Mouse (Mus musculus): ENCODE data around the gene Rd3. TPM values are rescaled to one million over a fixed set of nuclear protein-coding genes. Genes with fewer than 3 reads are reported as not detected.

Gene Rd3
- total RNA-seq, 1 experiment = 0.13 TPM

DNA sequence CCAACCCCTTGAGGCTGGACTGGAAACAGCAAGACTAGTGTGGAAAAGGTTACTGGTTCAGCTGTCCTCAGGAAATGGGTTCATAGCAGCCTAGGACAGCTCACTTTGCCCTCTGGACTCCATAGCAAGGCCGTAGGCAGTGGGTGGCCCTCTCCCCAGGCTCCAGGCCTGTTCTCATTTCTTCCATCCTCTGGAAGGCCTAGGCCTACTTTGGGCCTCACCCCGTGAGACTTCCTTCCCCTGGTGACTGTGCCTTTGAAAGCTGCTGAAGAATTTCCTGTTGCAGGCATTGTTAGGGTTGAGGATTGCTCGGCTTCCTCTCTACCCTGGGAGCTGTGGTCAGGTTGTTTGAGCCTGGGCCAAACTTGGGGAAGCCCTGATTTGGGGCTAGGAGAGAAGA lies 22.1 kb upstream of the Rd3 start:
- Histone ChIP-seq H3K4me1 (ENCODE audit: control insufficient read depth in 2 of 2, insufficient read depth in 2 of 2, low read length in 2 of 2, poor library complexity in 1 of 2) (no peaks in the 10 kb centered on the region; a peak in 1 of 4 replicates), H3K9me3 (ENCODE audit: control insufficient read depth, insufficient read depth, low read depth, low read length) (no peaks in the 10 kb centered on the region), H3K4me3 (ENCODE audit: insufficient read depth in 1 of 2, low read depth in 1 of 2, low read length in 2 of 2, poor library complexity in 1 of 2, severe bottlenecking in 1 of 2) (no peak overlapping the region), H3K27ac (ENCODE audit: insufficient read depth, low read depth, low read length, poor library complexity, severe bottlenecking) (no peak overlapping the region), H3K9ac (ENCODE audit: insufficient read depth, low read depth, low read length, poor library complexity, severe bottlenecking) (no peak overlapping the region), H3K36me3 (ENCODE audit: control insufficient read depth, insufficient read depth, low read length, poor library complexity, severe bottlenecking) (no peaks in the 10 kb centered on the region)
- no peak for DNase-seq (ENCODE audit: low read depth, low spot score)
- in situ Hi-C loops (cut with MboI; ENCODE audit: low sequenced_read_pairs in 2 of 2, unreplicated experiment in 2 of 2) = loop anchor here in 1 of 2 experiments (10.0 kb wide), 1 partner anchor 120 kb away; no protein-coding TSS in a partner anchor
- TF ChIP-seq HCFC1 (IDR thresholded peaks at IDR 0.05; ENCODE audit: borderline replicate concordance, insufficient read depth, low read length) = no peak
- no peak for TF ChIP-seq ZC3H11A (IDR thresholded peaks at IDR 0.05; ENCODE audit: borderline replicate concordance, low read depth, low read length)
- TF ChIP-seq MAFK (IDR thresholded peaks at IDR 0.05; ENCODE audit: insufficient read depth, low read depth, low read length) = no peak
- TF ChIP-seq ZNF384 (IDR thresholded peaks at IDR 0.05; ENCODE audit: low read depth, low read length) = no peak

DNA sequence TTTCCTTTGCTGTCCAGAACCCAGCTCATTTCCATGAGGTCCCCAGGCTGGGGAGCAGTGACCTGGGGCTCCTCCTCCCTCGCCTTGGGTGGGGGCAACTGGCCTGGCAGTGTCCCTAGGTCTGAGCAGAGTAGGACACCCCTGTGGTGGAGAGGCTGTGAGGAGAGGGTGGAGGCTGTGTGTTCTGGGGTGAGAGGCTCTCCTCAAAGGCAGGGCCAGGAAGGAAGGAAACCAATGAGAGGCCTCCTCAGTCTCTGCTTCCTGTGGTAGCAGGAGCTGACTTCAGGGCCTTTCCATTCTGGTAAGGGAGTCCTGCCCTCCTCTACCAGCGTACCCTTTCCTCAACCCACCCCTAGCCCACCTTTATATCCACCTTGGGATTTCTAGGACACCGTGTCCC lies 20.9 kb upstream of the Rd3 start:
- in situ Hi-C loops (cut with MboI; ENCODE audit: low sequenced_read_pairs in 2 of 2, unreplicated experiment in 2 of 2) = loop anchor here in 1 of 2 experiments (10.0 kb wide), 1 partner anchor 121 kb away; no protein-coding TSS in a partner anchor
- H3K36me3 ChIP-seq (ENCODE audit: control insufficient read depth, insufficient read depth, low read length, poor library complexity, severe bottlenecking) = no peaks in the 10 kb centered on the region
- no peak overlapping the region for H3K27ac ChIP-seq (ENCODE audit: insufficient read depth, low read depth, low read length, poor library complexity, severe bottlenecking)
- H3K9ac ChIP-seq (ENCODE audit: insufficient read depth, low read depth, low read length, poor library complexity, severe bottlenecking) = no peak overlapping the region
- DNase-seq (ENCODE audit: low read depth, low spot score) = no peak
- H3K9me3 ChIP-seq (ENCODE audit: control insufficient read depth, insufficient read depth, low read depth, low read length) = no peaks in the 10 kb centered on the region
- H3K4me1 ChIP-seq (ENCODE audit: control insufficient read depth in 2 of 2, insufficient read depth in 2 of 2, low read length in 2 of 2, poor library complexity in 1 of 2) = no peaks in the 10 kb centered on the region; a peak in 1 of 4 replicates
- TF ChIP-seq MAFK (IDR thresholded peaks at IDR 0.05; ENCODE audit: insufficient read depth, low read depth, low read length) (no peak), ZNF384 (IDR thresholded peaks at IDR 0.05; ENCODE audit: low read depth, low read length) (no peak), HCFC1 (IDR thresholded peaks at IDR 0.05; ENCODE audit: borderline replicate concordance, insufficient read depth, low read length) (no peak), ZC3H11A (IDR thresholded peaks at IDR 0.05; ENCODE audit: borderline replicate concordance, low read depth, low read length) (no peak), CHD2 (IDR thresholded peaks at IDR 0.05; ENCODE audit: low read depth, low read length) (no peak)
- H3K4me3 ChIP-seq (ENCODE audit: insufficient read depth in 1 of 2, low read depth in 1 of 2, low read length in 2 of 2, poor library complexity in 1 of 2, severe bottlenecking in 1 of 2) = no peak overlapping the region

DNA sequence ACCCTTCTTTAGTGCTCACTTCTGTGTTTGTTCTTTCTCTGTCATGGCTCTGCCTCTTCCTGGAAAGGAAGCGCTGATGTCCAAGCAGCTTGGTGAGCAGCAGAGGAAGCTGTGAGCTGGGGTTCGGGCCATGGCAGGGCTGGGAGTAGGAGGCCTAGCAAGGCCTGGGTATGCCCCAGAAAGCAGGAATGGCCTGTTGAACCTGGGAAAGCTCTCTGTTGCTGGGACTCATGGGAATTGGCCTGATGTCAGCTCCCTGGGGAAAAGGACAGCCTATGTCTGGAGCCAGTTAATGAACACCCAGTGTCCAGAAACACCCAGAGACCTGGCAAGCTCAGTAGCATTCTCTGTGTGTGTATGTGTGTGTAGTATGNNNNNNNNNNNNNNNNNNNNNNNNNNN lies 20.3 kb upstream of the Rd3 start:
- H3K4me1 ChIP-seq (ENCODE audit: control insufficient read depth in 2 of 2, insufficient read depth in 2 of 2, low read length in 2 of 2, poor library complexity in 1 of 2) = no peaks in the 10 kb centered on the region; a peak in 1 of 4 replicates
- in situ Hi-C loops (cut with MboI; ENCODE audit: low sequenced_read_pairs in 2 of 2, unreplicated experiment in 2 of 2) = loop anchor here in 1 of 2 experiments (10.0 kb wide), 1 partner anchor 122 kb away; no protein-coding TSS in a partner anchor
- DNase-seq (ENCODE audit: low read depth, low spot score) = no peak
- no peaks in the 10 kb centered on the region for H3K36me3 ChIP-seq (ENCODE audit: control insufficient read depth, insufficient read depth, low read length, poor library complexity, severe bottlenecking)
- no peaks in the 10 kb centered on the region for H3K9me3 ChIP-seq (ENCODE audit: control insufficient read depth, insufficient read depth, low read depth, low read length)
- H3K4me3 ChIP-seq (ENCODE audit: insufficient read depth in 1 of 2, low read depth in 1 of 2, low read length in 2 of 2, poor library complexity in 1 of 2, severe bottlenecking in 1 of 2) = no peak overlapping the region
- no peak overlapping the region for H3K9ac ChIP-seq (ENCODE audit: insufficient read depth, low read depth, low read length, poor library complexity, severe bottlenecking)
- TF ChIP-seq HCFC1 (IDR thresholded peaks at IDR 0.05; ENCODE audit: borderline replicate concordance, insufficient read depth, low read length) = no peak
- no peak for TF ChIP-seq ZC3H11A (IDR thresholded peaks at IDR 0.05; ENCODE audit: borderline replicate concordance, low read depth, low read length)
- no peak for TF ChIP-seq ZNF384 (IDR thresholded peaks at IDR 0.05; ENCODE audit: low read depth, low read length)
- H3K27ac ChIP-seq (ENCODE audit: insufficient read depth, low read depth, low read length, poor library complexity, severe bottlenecking) = no peak overlapping the region

DNA sequence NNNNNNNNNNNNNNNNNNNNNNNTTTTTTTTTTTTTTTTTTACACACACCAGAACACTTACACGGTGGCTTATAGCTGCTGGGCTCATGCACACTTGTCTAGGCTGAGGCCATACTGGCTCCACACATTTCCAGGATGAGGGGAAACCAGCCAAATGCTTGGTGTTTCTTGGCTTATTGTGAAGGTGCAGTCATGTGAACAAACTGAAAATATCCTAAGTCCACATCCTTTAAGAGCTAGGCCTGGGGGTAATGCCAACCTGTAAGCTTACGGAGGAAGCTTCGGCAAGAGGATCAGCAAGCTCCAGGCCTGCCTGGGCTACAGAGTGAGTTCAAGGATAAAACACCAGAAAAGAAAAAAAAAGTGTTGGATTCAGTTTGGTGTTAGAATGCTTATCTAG lies 19.8 kb upstream of the Rd3 start:
- no peaks in the 10 kb centered on the region for H3K36me3 ChIP-seq (ENCODE audit: control insufficient read depth, insufficient read depth, low read length, poor library complexity, severe bottlenecking)
- DNase-seq (ENCODE audit: low read depth, low spot score) = no peak
- no peak overlapping the region for H3K27ac ChIP-seq (ENCODE audit: insufficient read depth, low read depth, low read length, poor library complexity, severe bottlenecking)
- no peak for TF ChIP-seq ZC3H11A (IDR thresholded peaks at IDR 0.05; ENCODE audit: borderline replicate concordance, low read depth, low read length)
- TF ChIP-seq MAFK (IDR thresholded peaks at IDR 0.05; ENCODE audit: insufficient read depth, low read depth, low read length) = no peak
- no peak for TF ChIP-seq ZNF384 (IDR thresholded peaks at IDR 0.05; ENCODE audit: low read depth, low read length)
- TF ChIP-seq CHD2 (IDR thresholded peaks at IDR 0.05; ENCODE audit: low read depth, low read length) = no peak
- no peak for TF ChIP-seq HCFC1 (IDR thresholded peaks at IDR 0.05; ENCODE audit: borderline replicate concordance, insufficient read depth, low read length)
- H3K9me3 ChIP-seq (ENCODE audit: control insufficient read depth, insufficient read depth, low read depth, low read length) = no peaks in the 10 kb centered on the region
- no peak overlapping the region for H3K9ac ChIP-seq (ENCODE audit: insufficient read depth, low read depth, low read length, poor library complexity, severe bottlenecking)
- H3K4me3 ChIP-seq (ENCODE audit: insufficient read depth in 1 of 2, low read depth in 1 of 2, low read length in 2 of 2, poor library complexity in 1 of 2, severe bottlenecking in 1 of 2) = no peak overlapping the region
- in situ Hi-C loops (cut with MboI; ENCODE audit: low sequenced_read_pairs in 2 of 2, unreplicated experiment in 2 of 2) = loop anchor here in 1 of 2 experiments (10.0 kb wide), 1 partner anchor 123 kb away; no protein-coding TSS in a partner anchor
- H3K4me1 ChIP-seq (ENCODE audit: control insufficient read depth in 2 of 2, insufficient read depth in 2 of 2, low read length in 2 of 2, poor library complexity in 1 of 2) = no peaks in the 10 kb centered on the region; a peak in 1 of 4 replicates

DNA sequence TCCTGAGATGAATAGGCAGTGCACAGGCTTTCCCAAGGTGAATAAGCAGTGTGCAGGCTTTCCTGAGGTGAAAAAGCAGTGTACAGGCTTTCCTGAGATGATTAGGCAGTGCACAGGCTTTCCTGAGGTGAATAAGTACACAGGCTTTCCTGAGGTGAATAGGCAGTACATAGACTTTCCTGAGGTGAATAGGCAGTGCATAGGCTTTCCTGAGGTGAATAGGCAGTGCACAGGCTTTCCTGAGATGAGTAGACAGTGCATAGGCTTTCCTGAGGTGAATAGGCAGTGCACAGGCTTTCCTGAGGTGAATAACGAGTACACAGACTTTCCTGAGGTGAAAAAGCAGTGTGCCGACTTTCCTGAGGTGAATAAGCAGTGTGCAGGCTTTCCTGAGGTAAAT lies 16.2 kb upstream of the Rd3 start:
- Histone ChIP-seq H3K36me3 (ENCODE audit: control insufficient read depth, insufficient read depth, low read length, poor library complexity, severe bottlenecking) (no peaks in the 10 kb centered on the region), H3K27ac (ENCODE audit: insufficient read depth, low read depth, low read length, poor library complexity, severe bottlenecking) (no peak overlapping the region), H3K9me3 (ENCODE audit: control insufficient read depth, insufficient read depth, low read depth, low read length) (no peaks in the 10 kb centered on the region), H3K4me3 (ENCODE audit: insufficient read depth in 1 of 2, low read depth in 1 of 2, low read length in 2 of 2, poor library complexity in 1 of 2, severe bottlenecking in 1 of 2) (no peak overlapping the region), H3K9ac (ENCODE audit: insufficient read depth, low read depth, low read length, poor library complexity, severe bottlenecking) (no peak overlapping the region), H3K4me1 (ENCODE audit: control insufficient read depth in 2 of 2, insufficient read depth in 2 of 2, low read length in 2 of 2, poor library complexity in 1 of 2) (peaks cover 0 to 4% of the 10 kb centered on the region in 2 experiments; a peak in 1 of 4 replicates)
- TF ChIP-seq ZC3H11A (IDR thresholded peaks at IDR 0.05; ENCODE audit: borderline replicate concordance, low read depth, low read length) (no peak), ZNF384 (IDR thresholded peaks at IDR 0.05; ENCODE audit: low read depth, low read length) (no peak), CHD2 (IDR thresholded peaks at IDR 0.05; ENCODE audit: low read depth, low read length) (no peak), MAFK (IDR thresholded peaks at IDR 0.05; ENCODE audit: insufficient read depth, low read depth, low read length) (no peak), HCFC1 (IDR thresholded peaks at IDR 0.05; ENCODE audit: borderline replicate concordance, insufficient read depth, low read length) (no peak)
- DNase-seq (ENCODE audit: low read depth, low spot score) = no peak
- in situ Hi-C loops (cut with MboI; ENCODE audit: low sequenced_read_pairs in 2 of 2, unreplicated experiment in 2 of 2) = no loop called here
